Comparison of ENCODE assay signal across 37 mouse cellular contexts in genomic region chr10:60422756-60423155, GRCm38 (mm10). TPM values are rescaled to one million over a fixed set of nuclear protein-coding genes. Genes with fewer than 3 reads are reported as not detected.
"Had no signal": no experiment of that assay in that cellular context is flagged by ENCODE, and none has a peak within 500 bp of the region (broad histone marks: within the 10 kb centered on the region; RNA-seq: fewer than 3 reads in every experiment).

No protein-coding gene starts in this region.

- DNase-seq: left cerebral cortex, postnatal 4 days; liver; liver, embryonic 13.5 days; liver, postnatal 0 days; lung, adult 18-20 months; lung, adult 2 months; lung, embryonic 14.5 days; lung, postnatal 10 days; lung, postnatal 14 days; lung, postnatal 36 days; midbrain, embryonic 14.5 days had no signal

- ATAC-seq: liver, embryonic 12.5 days; liver, postnatal 0 days; lung, postnatal 0 days; midbrain, embryonic 13.5 days; midbrain, embryonic 15.5 days; midbrain, embryonic 16.5 days had no signal

- H3K4me2 ChIP-seq: limb, embryonic 12.5 days; limb, embryonic 13.5 days; limb, embryonic 15.5 days; liver, embryonic 11.5 days; liver, embryonic 12.5 days; liver, embryonic 13.5 days; liver, embryonic 15.5 days; lung, embryonic 14.5 days; lung, embryonic 15.5 days; midbrain, embryonic 11.5 days; midbrain, embryonic 12.5 days; midbrain, embryonic 13.5 days; midbrain, embryonic 15.5 days; neural tube, embryonic 12.5 days; neural tube, embryonic 13.5 days had no signal

- H3K27ac ChIP-seq: limb, embryonic 10.5 days; limb, embryonic 12.5 days; limb, embryonic 13.5 days; limb, embryonic 15.5 days; liver, embryonic 12.5 days; liver, embryonic 13.5 days; liver, embryonic 14.5 days; liver, embryonic 15.5 days; lung, embryonic 15.5 days; macrophage; midbrain, embryonic 10.5 days; midbrain, embryonic 12.5 days; midbrain, embryonic 13.5 days; midbrain, embryonic 15.5 days; neural tube, embryonic 12.5 days; neural tube, embryonic 13.5 days had no signal

- H3K4me1 ChIP-seq: limb, embryonic 10.5 days; limb, embryonic 12.5 days; limb, embryonic 13.5 days; limb, embryonic 15.5 days; liver, embryonic 12.5 days; liver, embryonic 13.5 days; liver, embryonic 15.5 days; lung, embryonic 15.5 days; midbrain, embryonic 10.5 days; midbrain, embryonic 12.5 days; midbrain, embryonic 13.5 days; midbrain, embryonic 15.5 days; neural tube, embryonic 12.5 days; neural tube, embryonic 13.5 days had no signal

- H3K4me3 ChIP-seq: limb, embryonic 10.5 days; limb, embryonic 12.5 days; limb, embryonic 13.5 days; limb, embryonic 15.5 days; liver, embryonic 12.5 days; liver, embryonic 13.5 days; liver, embryonic 15.5 days; lung, embryonic 15.5 days; midbrain, embryonic 10.5 days; midbrain, embryonic 12.5 days; midbrain, embryonic 13.5 days; midbrain, embryonic 15.5 days; myocyte; neural tube, embryonic 12.5 days; neural tube, embryonic 13.5 days had no signal

- H3K9ac ChIP-seq: limb, embryonic 12.5 days; limb, embryonic 13.5 days; limb, embryonic 15.5 days; liver, embryonic 12.5 days; liver, embryonic 13.5 days; liver, embryonic 14.5 days; liver, embryonic 15.5 days; liver, postnatal 0 days; lung, embryonic 14.5 days; lung, embryonic 15.5 days; midbrain, embryonic 12.5 days; midbrain, embryonic 13.5 days; midbrain, embryonic 15.5 days; neural tube, embryonic 12.5 days; neural tube, embryonic 13.5 days had no signal

- H3K9me3 ChIP-seq: limb, embryonic 10.5 days; liver, embryonic 12.5 days; liver, embryonic 13.5 days; liver, embryonic 15.5 days; lung, embryonic 15.5 days; midbrain, embryonic 15.5 days had no signal

- H3K36me3 ChIP-seq: limb, embryonic 10.5 days; limb, embryonic 12.5 days; limb, embryonic 13.5 days; limb, embryonic 15.5 days; liver, embryonic 12.5 days; liver, embryonic 13.5 days; liver, embryonic 15.5 days; lung, embryonic 15.5 days; midbrain, embryonic 10.5 days; midbrain, embryonic 12.5 days; midbrain, embryonic 13.5 days; midbrain, embryonic 15.5 days; neural tube, embryonic 12.5 days had no signal

- H3K27me3 ChIP-seq: limb, embryonic 12.5 days; limb, embryonic 13.5 days; limb, embryonic 15.5 days; liver, embryonic 12.5 days; liver, embryonic 13.5 days; liver, embryonic 15.5 days; lung, embryonic 15.5 days; midbrain, embryonic 13.5 days; midbrain, embryonic 15.5 days; neural tube, embryonic 12.5 days; neural tube, embryonic 13.5 days had no signal

RNA-seq across cellular contexts. Expression of gene Gm17455, which starts 23.2 kb away (rescaled TPM):
- total RNA-seq: left cerebral cortex, postnatal 36 days; liver, adult 2 months; megakaryocyte progenitor cell, adult 5-6 weeks; megakaryocyte-erythroid progenitor cell, adult 5-6 weeks; monocyte, adult 5-6 weeks had no signal
- polyA plus RNA-seq: liver, adult 2 months; liver, embryonic 12.5 days; liver, embryonic 13.5 days; liver, embryonic 14.5 days; liver, embryonic 16.5 days; liver, postnatal 0 days; macrophage had no signal
